20 mouse cellular contexts compared by ENCODE assay signal in the genomic region with DNA sequence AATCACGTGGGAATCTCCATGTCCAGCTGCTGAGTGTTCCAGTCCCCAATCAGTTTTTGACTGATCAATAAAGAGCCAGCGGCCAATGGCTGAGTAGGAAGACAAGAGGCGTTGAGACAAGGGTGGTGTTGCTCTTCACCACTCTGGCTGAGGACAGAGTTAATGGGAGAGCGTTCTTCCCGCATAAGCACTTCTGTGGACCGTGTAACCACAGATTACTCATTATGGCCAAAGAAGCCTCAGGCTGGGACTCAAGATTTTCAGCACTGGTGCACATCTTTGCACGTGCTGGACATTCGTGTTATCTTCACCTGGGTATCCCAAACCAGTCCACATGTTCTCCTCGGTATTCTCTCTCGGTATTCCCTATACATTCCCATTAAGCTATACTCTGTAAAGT. TPM values are rescaled to one million over a fixed set of nuclear protein-coding genes. Genes with fewer than 3 reads are reported as not detected.
DNase-seq lines count a peak whose midpoint lies in the region; ATAC-seq and TF ChIP-seq lines count a peak whose summit lies in the region.
"Had no signal": no experiment of that assay in that cellular context is flagged by ENCODE, and none has a peak within 500 bp of the region (broad histone marks: within the 10 kb centered on the region; RNA-seq: fewer than 3 reads in every experiment).

No protein-coding gene starts in this region.

- peak overlapping the region; percentile 89 for H3K27ac ChIP-seq in gastrocnemius, adult 2 months
- H3K27ac ChIP-seq in heart, embryonic 12.5 days (ENCODE audit: poor library complexity, severe bottlenecking) = no peak overlapping the region
- H3K27ac ChIP-seq: embryonic facial prominence, embryonic 12.5 days; forebrain, embryonic 15.5 days; heart, adult 2 months; hindbrain, embryonic 10.5 days; hindbrain, embryonic 14.5 days had no signal

- peaks cover 64% of the 10 kb centered on the region for H3K4me1 ChIP-seq in heart, embryonic 12.5 days (replicated peaks)
- H3K4me1 ChIP-seq in lung, adult 2 months (ENCODE audit: control insufficient read depth, insufficient read depth, low read length) = no peaks in the 10 kb centered on the region; the same call in 1 of the 2 replicates

- WGBS in heart, embryonic 12.5 days = 73% methylated on average over 10 of the region's 10 CpGs
- whole genome bisulfite sequencing in lung, adult 2 months = 87% methylated on average over 10 of the region's 10 CpGs

- ATAC-seq in heart, embryonic 12.5 days (ENCODE audit: insufficient number of reproducible peaks, low FRiP score) = no peak
- ATAC-seq: forebrain, embryonic 15.5 days had no signal

- no peak for DNase-seq in gastrocnemius, adult 2 months
- no peak for DNase-seq in gastrocnemius, adult 18-20 months (ENCODE audit: low spot score)
- peak; percentile 79 for DNase-seq in kidney, adult 9 months
- DNase-seq in kidney, postnatal 4 days = no peak
- peak; percentile 22 for DNase-seq in kidney, postnatal 14 days
- no peak for DNase-seq in c-Kit-positive CD71-positive TER-119-positive erythroid progenitor cells, embryonic 14.5 days (ENCODE audit: low spot score)
- DNase-seq in lung, adult 2 months = no peak
- DNase-seq: adrenal gland, adult 2 months; adrenal gland, postnatal 25 days; cerebellum, adult 8-10 months; cerebellum, postnatal 14 days; gastrocnemius, postnatal 14 days; heart, adult 2 months had no signal

- H3K4me2 ChIP-seq in heart, embryonic 12.5 days = no peak overlapping the region
- H3K4me2 ChIP-seq: embryonic facial prominence, embryonic 12.5 days; forebrain, embryonic 15.5 days; heart, embryonic 11.5 days; hindbrain, embryonic 14.5 days had no signal

- H3K9ac ChIP-seq in heart, embryonic 12.5 days = no peak overlapping the region
- H3K9ac ChIP-seq: embryonic facial prominence, embryonic 12.5 days; forebrain, embryonic 15.5 days; hindbrain, embryonic 14.5 days had no signal

- intact Hi-C loops in gastrocnemius, adult 2 months (cut with DNase I) = no loop called here

- H3K27me3 ChIP-seq in heart, embryonic 12.5 days (replicated peaks) = no peaks in the 10 kb centered on the region
- H3K27me3 ChIP-seq: embryonic facial prominence, embryonic 12.5 days; forebrain, embryonic 15.5 days had no signal

- H3K36me3 ChIP-seq in heart, embryonic 12.5 days = no peaks in the 10 kb centered on the region
- H3K36me3 ChIP-seq: embryonic facial prominence, embryonic 12.5 days; forebrain, embryonic 15.5 days; hindbrain, embryonic 10.5 days had no signal

- TF ChIP-seq POLR2A in lung, adult 2 months (IDR thresholded peaks at IDR 0.05; ENCODE audit: borderline replicate concordance, extremely low read depth, low read depth, low read length) = no peak

- H3K9me3 ChIP-seq in heart, embryonic 12.5 days (replicated peaks) = no peaks in the 10 kb centered on the region
- H3K9me3 ChIP-seq: embryonic facial prominence, embryonic 12.5 days; forebrain, embryonic 15.5 days; hindbrain, embryonic 10.5 days had no signal

- no peak overlapping the region for H3K4me3 ChIP-seq in gastrocnemius, adult 2 months
- H3K4me3 ChIP-seq in heart, embryonic 12.5 days = no peak overlapping the region
- H3K4me3 ChIP-seq in lung, adult 2 months (replicated peaks; ENCODE audit: extremely low read depth, low read depth, low read length) = no peak overlapping the region
- H3K4me3 ChIP-seq: embryonic facial prominence, embryonic 12.5 days; forebrain, embryonic 15.5 days; heart, adult 2 months; hindbrain, embryonic 10.5 days had no signal

- TF ChIP-seq CTCF in gastrocnemius, adult 2 months (IDR thresholded peaks at IDR 0.05) = no peak
- no peak for TF ChIP-seq CTCF in lung, adult 2 months (IDR thresholded peaks at IDR 0.05; ENCODE audit: insufficient read depth, low read length)

RNA-seq across cellular contexts. Expression of a gene that starts 41.0 kb away (rescaled TPM):
- 100 to 1,000 TPM in 1 of 2 experiments, 10 to 100 TPM in 1; 96.6 to 104 TPM for total RNA-seq in gastrocnemius, adult 2 months (2021)
- total RNA-seq in gastrocnemius, adult 18-20 months (2021) = 100 to 1,000 TPM; 122 to 135 TPM
- polyA plus RNA-seq in heart, embryonic 12.5 days (2016; fragmentation: Nextera tagmentation; extraction: Ambion mirVana) = 13.6 and 14.0 TPM in 2 replicates
- polyA plus RNA-seq in lung, adult 2 months (2012; rRNA removed) = 18.1 and 23.2 TPM in 2 replicates
- total RNA-seq: common myeloid progenitor, adult 5-6 weeks had no signal

Comparison
In these comparisons a context has a peak if more than half of its experiments do, and no peak if none do; other contexts are left out.
1. DNase-seq: peak in kidney, adult 9 months (single experiment) and kidney, postnatal 14 days (single experiment); none in gastrocnemius, adult 2 months (single experiment), gastrocnemius, adult 18-20 months (single experiment), kidney, postnatal 4 days (0 of 2), c-Kit-positive CD71-positive TER-119-positive erythroid progenitor cells, embryonic 14.5 days (single experiment) and lung, adult 2 months (single experiment).